Mouse (Mus musculus): Measurements from ENCODE around the gene Dnase2b.

DNA sequence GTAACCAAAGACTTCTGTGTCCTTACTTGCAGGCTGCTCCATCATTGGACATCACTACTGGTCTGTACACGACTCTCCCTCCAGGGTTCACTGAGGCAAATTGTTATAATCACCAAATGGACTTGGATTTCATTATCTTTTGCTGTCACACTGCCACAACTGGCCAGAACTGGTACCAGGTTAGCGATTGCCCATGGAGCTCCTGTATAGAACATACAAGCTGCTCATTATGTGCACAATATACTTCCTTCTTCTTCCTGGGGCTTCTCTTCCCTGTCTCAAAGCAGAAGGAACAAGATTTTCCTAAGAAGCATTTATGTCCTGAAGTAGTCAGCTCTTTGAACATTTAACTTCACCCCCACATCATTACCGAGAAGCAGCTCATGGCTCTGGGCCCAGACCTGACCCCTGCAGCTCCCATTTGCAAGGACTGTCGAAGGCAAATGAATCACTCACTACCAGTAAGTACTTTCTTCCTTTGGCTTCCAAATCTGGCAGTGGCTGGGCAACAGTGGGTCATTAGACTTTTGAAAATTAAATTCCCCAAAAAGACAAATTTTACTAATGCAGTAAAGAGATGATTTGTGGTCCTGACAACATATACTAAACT is 26.5 kb upstream of the Dnase2b start:
- TF ChIP-seq CTCF (IDR thresholded peaks at IDR 0.05; ENCODE audit: low read depth) = no peak
- TF ChIP-seq EP300 (IDR thresholded peaks at IDR 0.05; ENCODE audit: low read depth) = no peak

Measured in liver, postnatal 0 days (tissue).